Mouse (Mus musculus) limb, embryonic 13.5 days (tissue): ENCODE measurements around the gene Dars2. TPM values are rescaled to one million over a fixed set of nuclear protein-coding genes. Genes with fewer than 3 reads are reported as not detected.
A peak's percentile ranks its signal among the peaks of the same experiment; 100 is the strongest.

ENCODE experiments used
- ATAC-seq: fragments of 200-750 bp; cut with Nextera tagmentation; 2 replicates; pipeline ENCODE4 v1.8.0; 2017; ENCODE audit warnings: low read depth, moderate number of reproducible peaks, moderate TSS enrichment; ENCODE audit not compliant: low FRiP score
- H3K27ac ChIP-seq: fragments of 300-500 bp; sonication (generic); 2 replicates; pipeline ENCODE4 v1.5.1; 2015; ENCODE audit warnings: inconsistent platforms, mild to moderate bottlenecking, moderate library complexity
- H3K27me3 ChIP-seq: fragments of 300-500 bp; sonication (generic); 2 replicates; pipeline ENCODE4 v1.6.1; 2015; ENCODE audit warnings: mild to moderate bottlenecking, inconsistent platforms
- H3K36me3 ChIP-seq: fragments of 300-500 bp; sonication (generic); 2 replicates; pipeline ENCODE4 v1.6.1; 2015; ENCODE audit warnings: inconsistent platforms, mild to moderate bottlenecking, moderate library complexity
- H3K4me1 ChIP-seq: fragments of 300-500 bp; sonication (generic); 2 replicates; pipeline ENCODE4 v1.6.1; 2015; ENCODE audit warnings: inconsistent platforms
- H3K4me2 ChIP-seq: fragments of 300-500 bp; sonication (generic); replicated peaks from 2 replicates; pipeline ENCODE4 v1.6.1; 2015; ENCODE audit warnings: inconsistent platforms, mild to moderate bottlenecking, moderate library complexity
- H3K4me3 ChIP-seq: fragments of 300-500 bp; sonication (generic); 2 replicates; pipeline ENCODE4 v1.5.1; 2015; ENCODE audit warnings: moderate library complexity, mild to moderate bottlenecking, inconsistent platforms
- H3K9ac ChIP-seq: fragments of 300-500 bp; sonication (generic); 2 replicates; pipeline ENCODE4 v1.6.1; 2015; ENCODE audit warnings: mild to moderate bottlenecking, inconsistent platforms
- H3K9me3 ChIP-seq: fragments of 300-500 bp; sonication (generic); 2 replicates; pipeline ENCODE4 v1.6.1; 2016; ENCODE audit warnings: inconsistent platforms
- WGBS: fragments of 180-500 bp; shearing (Covaris S2); methylation state at CpG from one replicate; pipeline ENCODE4 v1.1.7; 2015; 5-methylcytosine and 5-hydroxymethylcytosine counted together
- polyA plus RNA-seq: library from polyadenylated mRNA; unstranded; fragments of >200 nt; fragmentation: Nextera tagmentation; extraction: Ambion mirVana; gene quantifications from 2 replicates; pipeline ENCODE4 v1.2.1, GENCODE M21; 2015

The Dars2 gene
- polyA plus RNA-seq, 1 experiment from 2014 or later = 26.9 TPM

- peak overlapping the region; percentile 3; the same call in 1 of the 2 replicates for H3K27ac ChIP-seq
- H3K4me2 ChIP-seq = no peak overlapping the region
- H3K4me3 ChIP-seq = no peak overlapping the region
- H3K9ac ChIP-seq = no peak overlapping the region
- peaks cover 6% of the 10 kb centered on the region; the same call in 1 of the 2 replicates for H3K4me1 ChIP-seq
- ATAC-seq = no peak
- peaks cover 28% of the 10 kb centered on the region for H3K36me3 ChIP-seq
- no peaks in the 10 kb centered on the region for H3K9me3 ChIP-seq
- H3K27me3 ChIP-seq = no peaks in the 10 kb centered on the region
- 39% methylated on average over 3 of the region's 3 CpGs for WGBS
These were observed 64.9 kb downstream of the Dars2 start for GRCm38 (mm10) chr1:161005526-161005925.

DNA sequence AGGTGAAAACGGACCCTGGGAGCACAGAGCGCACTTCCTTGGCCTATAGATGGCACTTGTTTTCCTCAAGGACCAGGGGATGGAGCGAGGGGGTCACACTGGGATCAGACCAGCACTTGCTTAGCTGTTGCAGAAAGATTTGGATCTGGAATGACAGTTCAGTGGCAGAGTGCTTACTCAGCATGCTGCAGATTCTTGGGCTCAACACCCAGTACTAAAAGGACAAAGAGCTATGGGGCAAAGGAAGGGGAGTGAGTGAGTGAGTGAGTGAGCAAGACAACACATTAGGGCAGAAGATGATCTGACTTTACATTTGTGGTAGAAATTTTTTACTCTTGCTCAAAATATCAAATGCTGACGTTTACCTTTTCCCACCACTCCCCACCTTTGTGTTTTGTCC lies 65.5 kb downstream of the Dars2 start:
- Histone ChIP-seq H3K4me2 (no peak overlapping the region), H3K9me3 (no peaks in the 10 kb centered on the region), H3K4me1 (peaks cover 6% of the 10 kb centered on the region; the same call in 1 of the 2 replicates), H3K9ac (no peak overlapping the region), H3K27me3 (no peaks in the 10 kb centered on the region), H3K4me3 (no peak overlapping the region), H3K27ac (no peak overlapping the region), H3K36me3 (peaks cover 32% of the 10 kb centered on the region)
- ATAC-seq = no peak
- 65% methylated on average over 4 of the region's 4 CpGs for WGBS

GRCm38 (mm10) chr1:160993851-160994250 lies 76.6 kb downstream of the Dars2 start:
- no peak overlapping the region for H3K4me3 ChIP-seq
- H3K9ac ChIP-seq = no peak overlapping the region
- WGBS = 73% methylated on average over 6 of the region's 6 CpGs
- no peak for ATAC-seq
- H3K27me3 ChIP-seq = no peaks in the 10 kb centered on the region
- no peaks in the 10 kb centered on the region for H3K9me3 ChIP-seq
- H3K4me2 ChIP-seq = no peak overlapping the region
- no peaks in the 10 kb centered on the region for H3K36me3 ChIP-seq
- H3K4me1 ChIP-seq = no peaks in the 10 kb centered on the region
- no peak overlapping the region for H3K27ac ChIP-seq

Other genes starting within 250 kb of the Dars2 start
- 8.3 and 8.7 TPM in 2 replicates for gene Rc3h1, start 164.2 kb downstream of the Dars2 start, polyA plus RNA-seq
- 3.9 and 4.3 TPM in 2 replicates for gene Serpinc1, start 92.1 kb downstream of the Dars2 start, polyA plus RNA-seq
- 10.8 and 13.4 TPM in 2 replicates for gene Zbtb37, start 35.8 kb downstream of the Dars2 start, polyA plus RNA-seq
- gene Cenpl, start 55 bp upstream of the Dars2 start, polyA plus RNA-seq = 33.9 and 35.0 TPM in 2 replicates
- gene Klhl20, start 60.9 kb upstream of the Dars2 start, polyA plus RNA-seq = 17.1 and 17.3 TPM in 2 replicates
- gene Ankrd45, start 72.0 kb upstream of the Dars2 start, polyA plus RNA-seq = 2.3 and 3.1 TPM in 2 replicates
- gene Tex50, start 88.7 kb upstream of the Dars2 start, polyA plus RNA-seq = 0.15 and 0.22 TPM in 2 replicates
- gene Prdx6, start 180.6 kb upstream of the Dars2 start, polyA plus RNA-seq = 410 and 414 TPM in 2 replicates